Mouse (Mus musculus) embryonic stem cell, embryonic (primary cell): ENCODE data around the gene Mrpl28.

Experiments used
- CTCF ChIA-PET, 4 experiments: fragments of 300-600 bp in 2 of 4; fragments of 350-600 bp in 2 of 4; sonication (Branson Sonifier 250); formaldehyde crosslinking; loops; one replicate each; lab custom pipeline; 2022; ENCODE audit warnings: inconsistent platforms in 2 of 4; lab: Charles Lee
- POLR2A ChIA-PET, 4 experiments: fragments of 300-600 bp in 2 of 4; fragments of 350-600 bp in 2 of 4; sonication (Branson Sonifier 250); formaldehyde crosslinking; loops; one replicate each; lab custom pipeline; 2022; ENCODE audit warnings: antibody characterized with exemption in 4 of 4, inconsistent platforms in 1 of 4; lab: Charles Lee

The Mrpl28 gene

GRCm38 (mm10) chr17:26123267-26123684, at the start of gene Mrpl28:
Gene Mrpl28 (plus strand): TSS chr17:26123500.
- ChIA-PET CTCF (interaction anchor here (0.6 to 2.4 kb wide), 17 partner anchors 9 to 304 kb away, joined by 3 to 8 read pairs (median 4); partner anchors contain the start of genes Tmem8 (in 2 of the 4) and Axin1 (in 1 of the 4)), POLR2A (interaction anchor here (0.5 to 6.2 kb wide), 39 partner anchors 9 to 1075 kb away, joined by 3 to 61 read pairs (median 4); partner anchors contain the start of genes Axin1 (in 4 of the 4), Tmem8 (in 3 of the 4), Stub1 (in 2 of the 4) and Cuta (in 1 of the 4))

GRCm38 (mm10) chr17:26075246-26075645, 48.1 kb upstream of the Mrpl28 start:
- ChIA-PET POLR2A (interaction anchor here in 2 of 4 experiments (0.6 to 1.8 kb wide), 3 partner anchors 9 to 13 kb away, joined by 3 to 5 read pairs (median 3); no protein-coding TSS in a partner anchor), CTCF (no interaction called here)

DNA sequence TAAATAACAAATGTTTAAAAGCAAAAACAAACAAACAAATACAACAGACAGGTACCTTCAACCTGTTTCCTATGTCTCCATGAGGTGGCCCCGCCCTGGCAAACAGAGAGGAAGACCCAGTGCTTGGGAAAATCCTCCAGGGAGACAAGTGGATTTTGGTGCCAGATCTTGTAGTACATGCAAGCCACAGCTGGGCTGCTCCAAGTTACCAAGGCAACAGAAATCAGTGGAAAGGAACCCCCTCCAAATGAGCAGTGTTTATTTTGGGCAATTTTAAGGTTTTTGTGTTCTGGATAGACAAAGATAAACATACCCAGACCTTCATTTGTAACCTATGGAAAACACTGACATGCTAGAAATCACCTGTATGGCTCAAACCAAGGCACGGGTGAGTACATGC, 44.4 kb upstream of the Mrpl28 start:
- ChIA-PET POLR2A (interaction anchor here in 2 of 4 experiments (0.6 to 1.7 kb wide), 3 partner anchors 9 to 867 kb away, joined by 4 to 6 read pairs (median 6); partner anchors contain the start of genes Decr2 (in 1 of the 2) and Rab11fip3 (in 1 of the 2)), CTCF (no interaction called here)

DNA sequence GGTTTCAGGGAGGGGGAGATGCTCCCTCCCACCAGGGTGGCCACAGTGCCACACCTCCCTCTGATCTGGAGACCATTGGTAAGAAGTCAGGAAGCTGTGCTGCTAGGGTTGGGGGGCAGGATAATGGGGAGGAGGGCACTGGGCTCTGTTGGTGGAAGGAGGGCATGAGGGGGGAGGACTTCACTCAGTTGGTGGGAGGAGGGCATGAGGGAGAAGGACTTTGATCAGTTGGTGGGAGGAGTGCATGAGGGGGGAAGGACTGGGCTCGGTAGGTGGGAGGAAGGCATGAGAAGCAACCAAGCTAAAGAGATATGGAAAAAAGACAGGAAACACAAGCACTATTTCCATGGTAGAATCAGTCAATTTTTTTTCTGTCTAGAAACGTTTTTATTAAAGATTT, 42.4 kb upstream of the Mrpl28 start:
- ChIA-PET POLR2A (interaction anchor here in 3 of 4 experiments (0.6 to 2.6 kb wide), 16 partner anchors 8 to 336 kb away, joined by 3 to 13 read pairs (median 3); partner anchors contain the start of genes Rab11fip3 (in 3 of the 3), Decr2 (in 2 of the 3) and Mettl26 (in 1 of the 3)), CTCF (interaction anchor here (0.5 to 2.3 kb wide), 7 partner anchors 10 to 1951 kb away, joined by 3 to 8 read pairs (median 5); partner anchors contain the start of genes Decr2 (in 1 of the 4) and Rab11fip3 (in 1 of the 4))

GRCm38 (mm10) chr17:26087059-26087564, 36.2 kb upstream of the Mrpl28 start:
- POLR2A ChIA-PET: interaction anchor here in 3 of 4 experiments (0.6 to 2.2 kb wide), 14 partner anchors 10 to 185 kb away, joined by 3 to 11 read pairs (median 3); partner anchors contain the start of gene Rab11fip3 (in 1 of the 3)
- CTCF ChIA-PET: interaction anchor here (0.6 to 1.5 kb wide), 11 partner anchors 10 to 583 kb away, joined by 3 to 10 read pairs (median 3); partner anchors contain the start of genes Rab11fip3 (in 2 of the 4) and Axin1 (in 1 of the 4)

DNA sequence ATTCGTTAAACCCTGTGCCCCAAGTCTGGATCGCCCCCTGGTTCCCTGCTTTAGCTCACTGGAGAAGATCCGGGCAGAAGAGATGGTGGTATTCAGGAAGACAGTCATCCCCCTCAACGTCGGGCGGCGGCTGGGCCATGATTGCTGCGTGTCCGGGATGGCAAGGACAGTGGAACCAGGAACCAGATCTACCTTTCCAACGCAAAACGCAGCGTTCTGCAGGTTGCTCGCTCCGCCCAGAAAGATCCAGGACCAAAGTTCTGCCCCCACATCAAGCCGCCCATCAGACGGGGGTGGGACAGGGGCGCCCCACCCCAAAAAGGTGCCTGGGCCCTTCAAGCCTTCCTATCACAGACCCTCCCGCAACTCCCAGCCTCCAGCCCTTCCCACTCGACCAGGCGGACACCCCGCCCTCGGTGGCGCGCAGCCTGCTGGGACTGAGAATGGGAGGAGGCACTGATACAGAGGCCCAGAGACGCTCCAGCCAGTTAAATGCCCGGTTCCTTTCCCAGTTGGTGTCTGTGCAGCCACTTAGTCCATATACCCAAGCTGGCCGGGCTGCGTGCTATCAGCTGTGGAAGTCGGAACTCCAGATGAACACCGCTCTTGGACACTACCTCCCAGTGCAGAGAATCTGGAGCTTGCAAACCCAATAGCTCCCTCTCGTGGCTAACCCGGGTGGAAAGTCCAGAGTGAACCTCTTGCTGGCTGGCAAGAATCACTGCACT, 33.2 kb upstream of the Mrpl28 start, which contains the start of gene Decr2:
TSS of gene Decr2 (minus strand) at position 433 of the 728 bp plus-strand sequence.
- ChIA-PET CTCF (interaction anchor here (0.6 to 2.9 kb wide), 46 partner anchors 9 to 363 kb away, joined by 3 to 22 read pairs (median 4); partner anchors contain the start of genes Rab11fip3 (in 2 of the 4), Tmem8 (in 2 of the 4), Axin1 (in 1 of the 4) and Fam234a (in 1 of the 4)), POLR2A (interaction anchor here in 3 of 4 experiments (0.5 to 3.3 kb wide), 43 partner anchors 9 to 1132 kb away, joined by 3 to 39 read pairs (median 4); partner anchors contain the start of genes Rab11fip3 (in 3 of the 3), Tmem8 (in 2 of the 3), Axin1 (in 1 of the 3) and Chtf18 (in 1 of the 3))

- CTCF ChIA-PET: interaction anchor here (0.5 to 2.0 kb wide), 9 partner anchors 18 to 297 kb away, joined by 3 to 7 read pairs (median 4); partner anchors contain the start of genes Mrpl28 (in 1 of the 4) and Tmem8 (in 1 of the 4)
These were observed 28.7 kb upstream of the Mrpl28 start for GRCm38 (mm10) chr17:26094531-26095110.

GRCm38 (mm10) chr17:26095121-26095740, 28.1 kb upstream of the Mrpl28 start, which contains the start of gene Nme4:
Gene Nme4 (minus strand): TSS chr17:26095602.
- CTCF ChIA-PET: interaction anchor here (0.5 to 2.0 kb wide), 9 partner anchors 18 to 173 kb away, joined by 4 to 7 read pairs (median 5); partner anchors contain the start of genes Mrpl28 (in 1 of the 4) and Tmem8 (in 1 of the 4)
- POLR2A ChIA-PET: interaction anchor here in 3 of 4 experiments (0.6 to 11.1 kb wide), 30 partner anchors 10 to 227 kb away, joined by 3 to 106 read pairs (median 3); partner anchors contain the start of genes Rab11fip3 (in 3 of the 3), Luc7l (in 2 of the 3), Tmem8 (in 2 of the 3) and Mrpl28 (in 1 of the 3)

More at GRCm38 (mm10) chr17:26094531-26095110, 28.7 kb upstream of the Mrpl28 start:
- POLR2A ChIA-PET: interaction anchor here (0.6 to 11.1 kb wide), 33 partner anchors 9 to 286 kb away, joined by 3 to 106 read pairs (median 3); partner anchors contain the start of genes Rab11fip3 (in 3 of the 4), Tmem8 (in 2 of the 4), Fbxl16 (in 1 of the 4) and Luc7l (in 1 of the 4)

DNA sequence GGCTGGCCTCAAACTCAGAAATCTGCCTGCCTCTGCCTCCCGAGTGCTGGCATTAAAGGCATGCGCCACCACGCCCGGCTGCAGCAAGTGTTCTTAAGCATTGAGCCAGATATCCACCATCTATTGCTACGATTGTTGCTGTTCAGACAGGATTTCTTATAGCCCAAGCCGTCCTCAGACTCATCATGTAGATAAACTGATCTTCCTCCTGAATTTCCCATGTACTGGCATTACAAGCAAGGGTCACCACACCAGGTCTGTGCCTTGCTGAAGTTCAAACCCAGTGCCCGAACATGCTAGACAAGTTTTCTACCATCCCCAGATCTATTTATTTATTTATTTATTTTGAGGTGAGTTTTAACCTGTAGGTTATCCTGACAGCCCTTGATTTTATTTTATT, 24.8 kb upstream of the Mrpl28 start:
- ChIA-PET POLR2A (interaction anchor here in 2 of 4 experiments (1.5 to 11.1 kb wide), 3 partner anchors 11 to 29 kb away, joined by 3 to 106 read pairs (median 3); partner anchors contain the start of genes Rab11fip3 (in 1 of the 2) and Tmem8 (in 1 of the 2)), CTCF (interaction anchor here in 1 of 4 experiments (0.7 kb wide), 1 partner anchor 8 kb away, joined by 3 read pairs; the partner anchor contains the start of gene Decr2)

- ChIA-PET POLR2A (interaction anchor here in 1 of 4 experiments (0.7 to 11.1 kb wide), 5 partner anchors 9 to 31 kb away, joined by 3 to 106 read pairs (median 3); partner anchors contain the start of genes Decr2, Rab11fip3 and Tmem8), CTCF (interaction anchor here in 2 of 4 experiments (0.7 kb wide), 2 partner anchors 9 to 818 kb away, joined by 3 read pairs; partner anchors contain the start of genes Decr2 (in 1 of the 2) and Kifc5b (in 1 of the 2))
These were observed 24.0 kb upstream of the Mrpl28 start for GRCm38 (mm10) chr17:26099316-26099715.

GRCm38 (mm10) chr17:26100166-26100565, 23.1 kb upstream of the Mrpl28 start:
- POLR2A ChIA-PET: interaction anchor here in 2 of 4 experiments (0.9 to 11.1 kb wide), 7 partner anchors 10 to 31 kb away, joined by 3 to 106 read pairs (median 4); partner anchors contain the start of genes Tmem8 (in 2 of the 2), Decr2 (in 1 of the 2) and Rab11fip3 (in 1 of the 2)
- CTCF ChIA-PET: interaction anchor here in 2 of 4 experiments (0.6 to 1.5 kb wide), 4 partner anchors 23 to 817 kb away, joined by 3 to 6 read pairs (median 4); partner anchors contain the start of genes Kifc5b (in 1 of the 2) and Mrpl28 (in 1 of the 2)

DNA sequence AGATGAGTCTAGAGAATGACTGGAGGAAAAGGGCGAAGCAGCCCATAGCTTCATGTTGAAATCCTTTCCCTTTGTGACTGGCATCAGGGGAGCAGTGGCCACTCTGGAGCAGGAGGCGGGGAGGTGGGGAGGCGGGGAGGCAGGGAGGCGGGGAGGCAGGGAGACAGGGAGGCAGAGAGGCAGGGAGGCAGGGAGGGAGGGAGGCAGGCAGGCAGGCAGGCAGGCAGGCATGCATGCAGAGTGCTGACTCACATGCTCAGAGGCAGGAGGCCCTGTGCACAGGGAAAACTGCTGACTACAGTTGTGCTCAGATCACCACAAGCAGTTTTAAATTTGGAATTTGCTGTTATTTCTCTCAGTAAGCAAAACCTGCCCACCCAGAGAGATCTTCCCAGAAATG, 21.8 kb upstream of the Mrpl28 start:
- CTCF ChIA-PET: interaction anchor here in 3 of 4 experiments (0.5 to 1.5 kb wide), 15 partner anchors 8 to 273 kb away, joined by 3 to 14 read pairs (median 4); partner anchors contain the start of genes Decr2 (in 2 of the 3), Mrpl28 (in 1 of the 3) and Rhbdl1 (in 1 of the 3)

DNA sequence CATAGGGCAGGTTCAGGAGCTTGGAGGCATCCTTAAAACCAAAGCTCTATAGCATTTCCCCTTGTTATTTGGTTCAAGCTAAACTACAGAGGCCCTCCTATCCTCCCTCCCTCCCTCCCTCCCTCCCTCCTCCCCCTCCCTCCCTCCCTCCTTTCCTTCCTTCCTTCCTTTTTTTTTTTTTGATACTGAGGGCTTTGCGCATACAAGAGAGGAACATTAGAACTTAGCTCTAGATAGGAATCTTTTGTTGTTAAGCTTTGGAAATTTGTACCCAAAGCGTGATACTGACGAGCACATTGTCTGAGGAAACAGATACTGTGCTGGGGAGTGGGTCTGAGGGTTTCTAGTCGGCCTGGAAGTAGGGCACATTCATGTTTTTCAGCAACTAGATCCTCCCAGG, 17.7 kb upstream of the Mrpl28 start:
- ChIA-PET CTCF (interaction anchor here in 1 of 4 experiments (0.9 to 1.5 kb wide), 2 partner anchors 77 to 96 kb away, joined by 3 to 8 read pairs; no protein-coding TSS in a partner anchor), POLR2A (interaction anchor here in 3 of 4 experiments (0.6 to 1.9 kb wide), 12 partner anchors 8 to 1586 kb away, joined by 3 to 8 read pairs (median 3); partner anchors contain the start of genes Decr2 (in 1 of the 3), Mrpl28 (in 1 of the 3), Nme4 (in 1 of the 3) and Tmem8 (in 1 of the 3))

More for the DNA sequence above, 21.8 kb upstream of the Mrpl28 start:
- POLR2A ChIA-PET: interaction anchor here in 3 of 4 experiments (0.6 to 11.1 kb wide), 26 partner anchors 8 to 334 kb away, joined by 3 to 106 read pairs (median 3); partner anchors contain the start of genes Decr2 (in 3 of the 3), Tmem8 (in 3 of the 3), Rab11fip3 (in 2 of the 3) and Axin1 (in 1 of the 3)

GRCm38 (mm10) chr17:26110156-26110555, 13.1 kb upstream of the Mrpl28 start:
- CTCF ChIA-PET: interaction anchor here in 3 of 4 experiments (0.7 to 2.4 kb wide), 11 partner anchors 9 to 133 kb away, joined by 3 to 8 read pairs (median 4); partner anchors contain the start of genes Decr2 (in 2 of the 3), Axin1 (in 1 of the 3), Fam234a (in 1 of the 3) and Mrpl28 (in 1 of the 3)
- POLR2A ChIA-PET: interaction anchor here (0.6 to 7.4 kb wide), 26 partner anchors 9 to 947 kb away, joined by 3 to 106 read pairs (median 4); partner anchors contain the start of genes Mrpl28 (in 3 of the 4), Rab11fip3 (in 3 of the 4), Nme4 (in 2 of the 4) and Fbxl16 (in 1 of the 4)
